Mouse (Mus musculus) neural tube, embryonic 13.5 days (tissue): ENCODE measurements around the gene Nupr1l. TPM values are rescaled to one million over a fixed set of nuclear protein-coding genes. Genes with fewer than 3 reads are reported as not detected.
A peak's percentile ranks its signal among the peaks of the same experiment; 100 is the strongest.
"Not testable (repeated sequence)": the region's sequence is repeated elsewhere in the genome, so short reads cannot be mapped to it uniquely, and the experiment has no call there.

Source experiments
- ATAC-seq: fragments of 200-750 bp; cut with Nextera tagmentation; 2 replicates; pipeline ENCODE4 v1.8.0; 2017; ENCODE audit warnings: low read depth, mild to moderate bottlenecking, moderate TSS enrichment, moderate library complexity
- H3K27ac ChIP-seq: fragments of 300-500 bp; sonication (generic); replicated peaks from 2 replicates; pipeline ENCODE4 v1.5.1; 2015; ENCODE audit warnings: moderate library complexity, mild to moderate bottlenecking, inconsistent platforms
- H3K27me3 ChIP-seq: fragments of 300-500 bp; sonication (generic); 2 replicates; pipeline ENCODE4 v1.6.1; 2015; ENCODE audit warnings: mild to moderate bottlenecking, inconsistent platforms
- H3K36me3 ChIP-seq: fragments of 300-500 bp; sonication (generic); 2 replicates; pipeline ENCODE4 v1.6.1; 2015; ENCODE audit warnings: mild to moderate bottlenecking, inconsistent platforms
- H3K4me1 ChIP-seq: fragments of 300-500 bp; sonication (generic); replicated peaks from 2 replicates; pipeline ENCODE4 v1.6.1; 2015; ENCODE audit warnings: inconsistent platforms
- H3K4me2 ChIP-seq: fragments of 300-500 bp; sonication (generic); 2 replicates; pipeline ENCODE4 v1.6.1; 2015; ENCODE audit warnings: inconsistent platforms, mild to moderate bottlenecking, moderate library complexity
- H3K4me3 ChIP-seq: fragments of 300-500 bp; sonication (generic); 2 replicates; pipeline ENCODE4 v1.5.1; 2015; ENCODE audit warnings: mild to moderate bottlenecking, inconsistent platforms
- H3K9ac ChIP-seq: fragments of 300-500 bp; sonication (generic); 2 replicates; pipeline ENCODE4 v1.6.1; 2015; ENCODE audit warnings: moderate library complexity, mild to moderate bottlenecking, inconsistent platforms
- H3K9me3 ChIP-seq: fragments of 300-500 bp; sonication (generic); 2 replicates; pipeline ENCODE4 v1.6.1; 2016; ENCODE audit warnings: inconsistent platforms
- WGBS: fragments of 180-500 bp; shearing (Covaris S2); methylation state at CpG from one replicate; pipeline ENCODE4 v1.1.7; 2015; 5-methylcytosine and 5-hydroxymethylcytosine counted together
- polyA plus RNA-seq: library from polyadenylated mRNA; unstranded; fragments of >200 nt; fragmentation: Nextera tagmentation; extraction: Ambion mirVana; gene quantifications from 2 replicates; pipeline ENCODE4 v1.2.1, GENCODE M21; 2015

The Nupr1l gene
- polyA plus RNA-seq, 1 experiment from 2014 or later: 4.9 TPM

GRCm38 (mm10) chr5:129886911-129887636 is 21.3 kb upstream of the Nupr1l start, which contains the start of gene Chchd2:
TSS of gene Chchd2 (minus strand) at chr5:129887470.
- H3K27ac ChIP-seq: peak within 1 kb of the TSS; percentile 95
- H3K36me3 ChIP-seq: peaks cover 25% of the 10 kb centered on the region
- H3K4me3 ChIP-seq: peak within 1 kb of the TSS; percentile 88
- ATAC-seq: peak; percentile 99
- H3K9ac ChIP-seq: peak within 1 kb of the TSS; percentile 93
- WGBS: under 1% methylated on average over 46 of the region's 46 CpGs
- peak within 1 kb of the TSS; percentile 94 for H3K4me2 ChIP-seq
- peaks cover 22% of the 10 kb centered on the region for H3K4me1 ChIP-seq
- no peaks in the 10 kb centered on the region for H3K9me3 ChIP-seq
- H3K27me3 ChIP-seq: no peaks in the 10 kb centered on the region

- 68% methylated on average over 7 of the region's 7 CpGs for WGBS
- peaks cover 17% of the 10 kb centered on the region for H3K4me1 ChIP-seq
- not testable (repeated sequence) for H3K4me3 ChIP-seq, H3K27me3 ChIP-seq, H3K9ac ChIP-seq, H3K4me2 ChIP-seq, H3K9me3 ChIP-seq, ATAC-seq, H3K36me3 ChIP-seq, H3K27ac ChIP-seq
Measured at GRCm38 (mm10) chr5:129890390-129890789, 17.9 kb upstream of the Nupr1l start.

- Histone ChIP-seq H3K27ac (no peak within 1 kb of the TSS; the same call in 1 of the 2 replicates), H3K27me3 (no peaks in the 10 kb centered on the region; the same call in 1 of the 2 replicates), H3K36me3 (0 out of 2 replicates have a peak, but pooled peaks cover 1% of the 10 kb centered on the region), H3K9me3 (no peaks in the 10 kb centered on the region), H3K9ac (peak within 1 kb of the TSS; percentile 72), H3K4me3 (peak within 1 kb of the TSS; percentile 68), H3K4me2 (peak within 1 kb of the TSS; percentile 80), H3K4me1 (peaks cover 14% of the 10 kb centered on the region)
- WGBS: 3% methylated on average over 44 of the region's 44 CpGs
- peak; percentile 98 for ATAC-seq
Measured at GRCm38 (mm10) chr5:129895198-129896088, 12.9 kb upstream of the Nupr1l start, which contains the start of gene Zbed5. TSS of gene Zbed5 (plus strand) at chr5:129895723.

- H3K9ac ChIP-seq: no peak within 1 kb of the TSS
- ATAC-seq: no peak
Measured at GRCm38 (mm10) chr5:129898449-129898848, 9.9 kb upstream of the Nupr1l start, which contains the start of gene Phkg1. TSS of gene Phkg1 (minus strand) at chr5:129898549.

GRCm38 (mm10) chr5:129907775-129908174 is 565 bp upstream of the Nupr1l start:
- Histone ChIP-seq H3K9me3 (no peaks in the 10 kb centered on the region), H3K9ac (peak overlapping the region; percentile 88), H3K4me2 (peak overlapping the region; percentile 57), H3K36me3 (peaks cover 6% of the 10 kb centered on the region), H3K27me3 (no peaks in the 10 kb centered on the region), H3K4me1 (peaks cover 15% of the 10 kb centered on the region), H3K27ac (peak overlapping the region; percentile 97), H3K4me3 (peak overlapping the region; percentile 67)
- no peak for ATAC-seq
- whole genome bisulfite sequencing: 36% methylated on average over 4 of the region's 4 CpGs

More at GRCm38 (mm10) chr5:129898449-129898848, 9.9 kb upstream of the Nupr1l start, which contains the start of gene Phkg1:
- Histone ChIP-seq H3K27me3 (no peaks in the 10 kb centered on the region; the same call in 1 of the 2 replicates), H3K4me1 (peaks cover 14% of the 10 kb centered on the region), H3K9me3 (no peaks in the 10 kb centered on the region), H3K4me3 (no peak within 1 kb of the TSS), H3K27ac (no peak within 1 kb of the TSS), H3K36me3 (peaks cover 24% of the 10 kb centered on the region), H3K4me2 (no peak within 1 kb of the TSS)
- 100% methylated on average over 1 of the region's 1 CpGs for WGBS

GRCm38 (mm10) chr5:129909147-129909546 is 807 bp downstream of the Nupr1l start:
- peak overlapping the region; percentile 97 for H3K27ac ChIP-seq
- peak overlapping the region; percentile 88 for H3K9ac ChIP-seq
- H3K4me3 ChIP-seq: peak overlapping the region; percentile 67
- H3K36me3 ChIP-seq: no peaks in the 10 kb centered on the region
- H3K4me2 ChIP-seq: peak overlapping the region; percentile 57
- no peaks in the 10 kb centered on the region for H3K9me3 ChIP-seq
- peaks cover 15% of the 10 kb centered on the region for H3K4me1 ChIP-seq
- 68% methylated on average over 9 of the region's 9 CpGs for WGBS
- H3K27me3 ChIP-seq: no peaks in the 10 kb centered on the region
- ATAC-seq: no peak

GRCm38 (mm10) chr5:129909591-129909990 is 1.3 kb downstream of the Nupr1l start:
- Histone ChIP-seq H3K4me1 (peaks cover 15% of the 10 kb centered on the region), H3K9ac (0 out of 2 replicates have a peak overlapping the region, but pooled peaks have one; percentile 88), H3K27ac (no peak overlapping the region), H3K9me3 (no peaks in the 10 kb centered on the region), H3K4me2 (peak overlapping the region; percentile 57; the same call in 1 of the 2 replicates), H3K36me3 (no peaks in the 10 kb centered on the region), H3K4me3 (peak overlapping the region; percentile 67), H3K27me3 (no peaks in the 10 kb centered on the region)
- no peak for ATAC-seq
- WGBS: 79% methylated on average over 7 of the region's 7 CpGs

- Histone ChIP-seq H3K27ac (no peak overlapping the region), H3K9ac (no peak overlapping the region), H3K4me3 (no peak overlapping the region), H3K4me2 (no peak overlapping the region), H3K9me3 (no peaks in the 10 kb centered on the region), H3K4me1 (peaks cover 6% of the 10 kb centered on the region), H3K36me3 (no peaks in the 10 kb centered on the region), H3K27me3 (no peaks in the 10 kb centered on the region)
- ATAC-seq: no peak
- WGBS: 25% methylated on average over 2 of the region's 2 CpGs
Measured at GRCm38 (mm10) chr5:129914024-129914423, 5.7 kb downstream of the Nupr1l start.

- not testable (repeated sequence) for H3K27me3 ChIP-seq, ATAC-seq, H3K27ac ChIP-seq, H3K9me3 ChIP-seq, H3K4me3 ChIP-seq, H3K36me3 ChIP-seq, H3K9ac ChIP-seq, H3K4me2 ChIP-seq, H3K4me1 ChIP-seq
- 86% methylated on average over 11 of the region's 11 CpGs for WGBS
Measured at GRCm38 (mm10) chr5:129915491-129915890, 7.2 kb downstream of the Nupr1l start.

- H3K36me3 ChIP-seq: no peaks in the 10 kb centered on the region
- no peaks in the 10 kb centered on the region for H3K4me1 ChIP-seq
- H3K27ac ChIP-seq: no peak overlapping the region
- no peak overlapping the region for H3K4me2 ChIP-seq
- no peak for ATAC-seq
- WGBS: 91% methylated on average over 24 of the region's 24 CpGs
- H3K27me3 ChIP-seq: no peaks in the 10 kb centered on the region
- H3K9me3 ChIP-seq: no peaks in the 10 kb centered on the region
- H3K9ac ChIP-seq: no peak overlapping the region
- no peak overlapping the region for H3K4me3 ChIP-seq
Measured at GRCm38 (mm10) chr5:129918065-129918651, 9.8 kb downstream of the Nupr1l start.

- ATAC-seq: no peak
- Histone ChIP-seq H3K9me3 (no peaks in the 10 kb centered on the region), H3K36me3 (no peaks in the 10 kb centered on the region), H3K9ac (no peak overlapping the region), H3K4me1 (no peaks in the 10 kb centered on the region), H3K27ac (no peak overlapping the region), H3K4me2 (no peak overlapping the region), H3K4me3 (no peak overlapping the region), H3K27me3 (no peaks in the 10 kb centered on the region)
- WGBS: 85% methylated on average over 9 of the region's 9 CpGs
Measured at GRCm38 (mm10) chr5:129918752-129919151, 10.4 kb downstream of the Nupr1l start.
